Mouse (Mus musculus): ENCODE results near the gene 2310003L06Rik. TPM values are rescaled to one million over a fixed set of nuclear protein-coding genes. Genes with fewer than 3 reads are reported as not detected.

The 2310003L06Rik gene
- not detected in 2 replicates for polyA plus RNA-seq (2012; rRNA removed)

GRCm38 (mm10) chr5:87969201-87969600 is at the start of gene 2310003L06Rik, which contains the start of gene Gm28434:
Gene 2310003L06Rik, plus strand, starts transcription at chr5:87969459.
Gene Gm28434, plus strand, starts transcription at chr5:87969517.

GRCm38 (mm10) chr5:87925372-87925771 is 43.9 kb upstream of the 2310003L06Rik start, which contains the start of gene Csn3:
Gene Csn3, plus strand, starts transcription at chr5:87925579.

GRCm38 (mm10) chr5:87979139-87979538 is 9.9 kb downstream of the 2310003L06Rik start, which contains the start of gene Cabs1:
Gene Cabs1, plus strand, starts transcription at chr5:87979439.

GRCm38 (mm10) chr5:88002249-88002648 is 33.0 kb downstream of the 2310003L06Rik start, which contains the start of gene Smr3a:
Gene Smr3a, plus strand, starts transcription at chr5:88002549.

Other genes with a start within 250 kb of the 2310003L06Rik start
- not detected in 2 replicates for gene Csn1s2a, start 194.9 kb upstream of the 2310003L06Rik start, polyA plus RNA-seq (2012; rRNA removed)
- not detected in 2 replicates for gene Csn1s2b, start 161.4 kb upstream of the 2310003L06Rik start, polyA plus RNA-seq (2012; rRNA removed)
- gene Prr27, start 143.8 kb upstream of the 2310003L06Rik start, polyA plus RNA-seq (2012; rRNA removed): not detected in 2 replicates
- gene Odam, start 84.4 kb upstream of the 2310003L06Rik start, polyA plus RNA-seq (2012; rRNA removed): not detected in 2 replicates
- gene Csn3, start 43.9 kb upstream of the 2310003L06Rik start, polyA plus RNA-seq (2012; rRNA removed): not detected in 2 replicates
- gene Gm28434, start 58 bp downstream of the 2310003L06Rik start, polyA plus RNA-seq (2012; rRNA removed): not detected in 2 replicates
- gene Cabs1, start 10.0 kb downstream of the 2310003L06Rik start, polyA plus RNA-seq (2012; rRNA removed): not detected in 2 replicates
- not detected in 2 replicates for gene Smr3a, start 33.1 kb downstream of the 2310003L06Rik start, polyA plus RNA-seq (2012; rRNA removed)
- gene Smr2, start 117.1 kb downstream of the 2310003L06Rik start, polyA plus RNA-seq (2012; rRNA removed): not detected in 2 replicates
- not detected in 2 replicates for gene Gm11116, start 142.1 kb downstream of the 2310003L06Rik start, polyA plus RNA-seq (2012; rRNA removed)
- not detected in 2 replicates for gene Gm11115, start 184.6 kb downstream of the 2310003L06Rik start, polyA plus RNA-seq (2012; rRNA removed)

Data from colon, adult 2 months (tissue).